Mouse (Mus musculus) layer of hippocampus, postnatal 36 days (tissue): ENCODE measurements around the gene Ubap2l. TPM values are rescaled to one million over a fixed set of nuclear protein-coding genes. Genes with fewer than 3 reads are reported as not detected.
A peak's percentile ranks its signal among the peaks of the same experiment; 100 is the strongest.

ENCODE experiments used
- DNase-seq, 2 experiments: peaks; one replicate each; pipeline ENCODE4 v3.0.0; 2022
- total RNA-seq, 2 experiments: library from RNA; stranded (reverse); gene quantifications; 2 replicates each; pipeline ENCODE4 v1.2.3; 2021

The Ubap2l gene
- 100 to 1,000 TPM; 149 to 181 TPM for total RNA-seq

DNA sequence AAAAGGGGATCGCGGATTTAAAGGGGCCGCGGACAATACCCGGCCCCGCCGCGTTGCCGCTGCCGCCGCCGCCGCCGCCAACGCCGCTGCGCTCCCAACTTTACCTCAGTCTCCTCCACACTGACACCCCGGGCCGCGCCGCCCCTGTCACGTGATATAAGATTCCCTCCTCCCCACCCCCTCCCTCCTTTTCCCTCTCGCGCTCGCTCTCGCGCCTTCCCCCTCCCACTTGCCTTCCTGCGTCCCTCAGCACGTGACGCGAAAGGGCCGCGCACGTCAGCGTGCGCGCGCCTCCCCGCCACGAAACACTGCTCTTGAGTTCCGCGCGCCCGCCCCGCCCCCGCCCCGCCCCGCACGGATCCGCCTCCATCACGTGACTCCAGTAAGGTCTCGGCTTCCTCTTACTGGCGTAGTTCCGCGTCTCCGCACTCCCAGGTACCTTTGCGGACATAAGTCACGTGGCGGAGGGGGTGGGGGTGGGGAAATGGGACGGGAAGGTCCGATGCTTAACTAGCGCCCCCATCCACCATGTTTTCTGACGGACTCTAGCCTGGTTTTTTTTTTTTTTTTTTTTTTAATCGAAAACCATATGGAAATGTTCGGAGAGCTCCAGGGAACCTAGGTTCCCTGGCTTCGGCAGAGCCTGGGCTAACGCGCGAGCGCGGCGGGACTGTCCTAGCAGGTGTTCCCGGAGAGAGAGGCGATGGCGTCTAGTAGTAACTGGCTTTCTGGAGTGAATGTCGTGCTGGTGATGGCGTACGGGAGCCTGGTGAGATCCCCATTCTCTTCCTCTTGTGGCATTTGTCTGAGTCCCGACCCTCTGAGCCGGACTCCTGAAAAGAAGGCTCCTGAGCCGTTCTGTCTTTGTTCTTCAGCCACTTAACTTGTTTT lies at the start of gene Ubap2l:
Gene Ubap2l (minus strand): TSS at position 278 of the 891 bp plus-strand sequence.
- DNase-seq, result peak; percentile 88

DNA sequence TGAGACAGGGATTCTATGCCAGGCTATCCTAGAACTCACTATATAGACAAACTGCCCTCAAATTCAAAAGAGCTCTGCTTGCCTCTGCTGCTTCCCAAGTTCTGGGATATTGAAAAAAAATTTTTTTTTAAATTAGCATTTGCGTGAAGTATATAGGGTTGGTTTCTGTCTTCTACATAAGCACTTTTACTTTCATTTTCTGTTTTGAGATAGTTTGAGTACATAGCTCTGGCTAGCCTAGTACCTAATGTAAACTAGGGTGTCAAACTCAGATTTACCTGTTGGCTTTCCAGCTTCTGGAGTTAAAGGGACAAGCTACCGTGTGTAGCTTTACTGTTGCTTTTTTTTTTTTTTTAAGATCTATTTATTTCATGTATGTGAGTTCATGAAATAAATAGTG lies 49.2 kb upstream of the Ubap2l start:
- no peak for DNase-seq

DNA sequence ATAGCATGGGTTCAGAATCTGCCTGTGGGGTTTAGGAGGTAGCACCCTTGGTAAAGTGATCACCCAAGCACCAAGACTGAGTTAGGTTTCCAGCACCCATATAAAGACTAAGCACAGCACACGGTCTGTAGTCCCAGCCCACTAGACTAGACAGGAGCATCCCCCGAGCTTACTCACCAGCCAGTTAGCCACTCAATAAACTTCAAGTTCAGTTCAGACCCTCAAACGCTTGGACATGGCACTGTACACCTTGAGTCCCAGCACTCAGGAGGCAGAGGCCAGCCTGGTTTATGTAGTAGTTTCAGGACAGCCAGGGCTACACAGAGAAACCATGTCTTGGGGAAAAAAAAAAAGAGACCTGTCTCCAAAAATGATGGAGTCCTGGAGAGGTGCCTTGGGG lies 48.6 kb upstream of the Ubap2l start:
- no peak for DNase-seq

DNA sequence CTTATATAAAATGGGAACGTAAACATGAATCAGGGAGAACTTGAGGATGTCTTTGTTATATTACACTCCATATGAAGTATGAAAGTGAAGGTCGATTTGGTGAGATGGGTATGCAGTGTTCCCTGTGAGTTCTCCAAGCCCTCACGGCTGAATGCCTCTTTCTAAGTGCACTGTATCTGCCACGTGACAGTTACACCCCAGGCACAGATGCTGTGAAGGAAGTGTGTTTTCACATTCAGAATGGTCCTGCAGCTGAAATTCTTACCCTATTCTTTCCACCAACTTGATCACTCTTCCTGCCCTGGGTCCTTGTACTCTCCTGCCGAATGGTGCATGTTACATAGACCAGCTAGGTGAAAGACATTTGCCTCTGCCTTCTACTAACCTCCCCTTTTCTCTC lies 45.5 kb upstream of the Ubap2l start:
- DNase-seq, result peak in 1 of 2 experiments; percentile 9

DNA sequence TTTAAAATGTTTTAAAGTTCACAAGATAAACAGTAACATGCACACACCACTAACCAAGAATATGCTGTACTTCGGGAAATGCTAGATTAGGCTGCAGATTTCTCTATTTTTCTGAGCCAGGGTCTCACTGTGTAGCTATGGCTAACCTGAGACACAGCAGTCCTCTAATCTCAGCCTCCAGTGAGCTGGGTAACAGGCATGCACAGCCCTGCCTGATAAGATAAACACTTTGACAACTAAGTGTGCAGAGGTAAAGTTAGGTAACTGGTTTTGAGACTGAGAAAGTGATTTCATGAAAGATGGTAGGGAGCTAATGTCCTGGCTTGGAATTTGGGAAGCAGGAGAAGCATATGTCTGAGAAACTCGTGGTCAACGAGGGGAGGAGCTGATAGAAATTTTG lies 42.0 kb upstream of the Ubap2l start:
- DNase-seq, result no peak

DNA sequence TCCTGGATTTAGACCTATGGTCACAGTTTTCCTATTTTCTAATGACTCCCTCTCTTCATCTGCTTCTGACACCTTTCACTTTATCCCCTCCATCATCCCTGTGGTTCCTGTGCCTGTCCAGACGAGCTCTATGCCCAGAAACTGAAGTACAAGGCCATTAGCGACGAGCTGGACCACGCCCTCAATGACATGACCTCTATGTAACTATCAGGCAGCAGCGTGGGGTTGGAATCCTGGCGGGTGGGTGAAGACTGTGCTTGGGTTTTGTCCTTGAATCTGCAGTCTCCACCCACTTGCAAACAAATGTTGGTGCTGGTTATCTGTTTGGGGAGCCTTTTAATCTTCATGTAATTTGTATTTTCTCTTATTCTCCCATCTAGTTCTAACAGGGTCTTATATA lies 38.5 kb upstream of the Ubap2l start:
- no peak for DNase-seq

DNA sequence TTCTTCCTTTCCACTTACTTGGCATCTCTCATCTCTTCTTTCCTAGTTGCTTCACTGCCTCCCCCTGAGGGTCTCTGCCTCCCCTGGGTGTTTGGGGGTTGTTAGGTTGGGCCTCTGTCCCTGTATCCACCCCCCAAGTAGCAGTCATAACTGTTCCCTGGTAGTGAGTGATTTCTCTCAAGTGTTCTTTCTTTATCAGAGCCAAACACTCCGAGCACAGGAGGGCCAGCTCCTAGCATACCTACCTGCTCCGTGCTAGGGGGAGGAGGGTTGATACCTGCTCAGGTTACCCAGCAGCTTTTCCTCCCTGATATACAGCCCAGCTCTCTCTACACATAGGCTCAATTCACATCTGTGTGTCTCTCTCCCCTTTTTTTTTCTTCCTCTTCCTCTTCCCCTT lies 36.2 kb upstream of the Ubap2l start:
- no peak for DNase-seq

DNA sequence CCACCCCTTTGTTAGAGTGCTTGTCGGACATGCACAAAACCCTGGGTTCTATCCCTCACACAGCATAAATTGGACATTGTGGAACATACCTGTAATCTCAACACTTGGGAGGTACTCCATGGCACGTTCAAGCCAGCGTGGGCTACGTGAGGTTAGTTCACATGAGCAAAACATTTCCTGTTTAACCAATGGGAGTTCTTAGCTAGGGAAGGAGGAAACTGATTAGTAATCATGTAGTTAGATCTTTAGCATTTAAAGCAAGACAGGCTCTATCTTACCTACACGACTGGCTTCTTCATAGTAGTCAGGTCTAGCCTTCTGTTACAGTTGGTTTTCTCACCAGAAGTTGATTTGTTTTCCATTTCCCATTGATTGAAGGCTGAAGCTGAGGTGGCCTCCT lies 33.6 kb upstream of the Ubap2l start:
- DNase-seq, result no peak

DNA sequence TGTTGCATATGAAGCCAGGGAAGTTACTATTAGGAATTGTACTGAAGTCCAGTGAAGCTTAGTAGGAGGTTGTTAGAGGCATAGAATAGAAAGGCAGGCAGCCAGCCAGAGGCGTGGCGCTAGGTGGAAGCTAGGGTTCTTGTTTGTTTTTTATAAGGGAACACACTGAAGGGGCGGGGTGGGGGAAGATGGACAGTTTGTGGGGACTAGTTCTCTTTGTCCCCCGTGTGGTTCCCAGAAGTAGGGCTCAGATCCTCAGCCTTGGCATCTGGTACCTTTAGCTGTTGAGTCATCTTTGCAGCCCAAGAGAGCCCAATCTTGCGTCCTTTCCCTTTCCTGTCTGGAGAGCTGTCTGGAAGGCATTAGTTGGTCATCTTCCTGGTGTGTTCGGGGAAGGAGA lies 32.9 kb upstream of the Ubap2l start:
- DNase-seq, result no peak

DNA sequence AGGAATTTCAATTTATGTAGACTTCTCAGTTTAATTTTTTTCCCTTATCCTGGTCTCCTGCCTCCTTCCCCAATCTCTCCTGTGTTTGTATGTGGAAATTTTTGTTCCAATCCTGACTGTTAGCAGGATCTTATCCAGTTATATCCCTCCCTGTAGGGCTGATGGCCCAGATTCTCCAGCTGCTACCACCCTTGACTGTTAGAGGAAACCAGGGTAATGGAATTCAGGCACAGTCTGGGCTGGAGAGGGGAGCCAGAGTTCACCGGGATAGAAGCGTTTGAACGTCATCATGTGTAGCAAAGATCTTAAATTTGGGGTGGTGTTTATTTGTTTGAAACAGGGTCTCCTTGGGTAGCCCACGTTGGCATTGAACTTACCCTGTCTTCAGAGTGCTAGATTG lies 32.4 kb upstream of the Ubap2l start:
- peak in 1 of 2 experiments; percentile 9 for DNase-seq

DNA sequence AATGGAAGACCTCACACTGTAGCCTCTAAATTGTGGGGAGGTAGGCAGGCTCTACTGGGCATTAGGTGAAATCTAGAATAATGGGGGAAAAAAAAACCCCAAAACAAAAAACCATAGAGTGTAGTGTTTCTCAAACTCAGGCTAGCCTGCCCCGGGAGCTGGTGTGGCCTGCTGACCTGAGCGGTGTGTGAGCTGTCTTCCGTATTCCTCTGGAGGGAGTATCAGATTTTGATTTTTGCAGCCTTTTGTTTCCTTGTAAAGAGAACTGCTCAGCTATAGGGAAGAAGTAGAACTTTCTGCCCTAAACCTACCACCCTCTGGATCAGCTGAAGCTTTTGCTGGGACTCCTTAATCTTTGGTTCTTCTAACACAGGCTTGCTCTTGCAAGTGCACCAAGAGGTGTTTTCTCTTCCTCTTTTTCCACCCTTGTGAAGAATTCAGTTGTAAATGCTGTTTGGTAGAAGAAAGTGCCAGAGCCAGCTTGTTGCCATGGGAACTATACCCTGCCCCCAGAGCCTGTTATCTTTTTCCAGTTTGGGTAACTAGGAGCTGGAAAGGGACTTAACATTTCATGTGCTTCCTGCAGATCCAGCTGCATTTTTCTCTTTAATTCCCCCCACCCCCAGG lies 31.4 kb upstream of the Ubap2l start:
- peak; percentile 48 to 56 for DNase-seq

DNA sequence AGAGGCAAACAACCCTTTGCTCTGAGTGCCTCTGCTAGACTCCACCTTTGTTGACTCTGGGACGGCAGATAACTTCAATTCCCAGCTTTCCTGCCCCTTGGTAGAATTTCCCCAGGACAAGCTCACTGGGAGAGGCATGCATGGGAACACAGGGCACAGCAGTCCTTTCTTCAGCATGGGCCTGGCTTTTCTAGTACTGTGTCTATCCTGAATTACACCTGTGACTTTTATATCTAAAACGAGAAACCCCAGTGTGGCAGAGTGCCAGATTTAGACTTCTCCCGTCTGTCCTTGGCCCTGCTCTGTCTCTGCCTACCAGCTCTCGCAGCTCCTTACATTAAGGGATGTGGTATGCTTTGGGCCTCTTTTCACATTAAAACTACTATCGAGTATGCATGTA lies 30.6 kb upstream of the Ubap2l start:
- DNase-seq, result peak in 1 of 2 experiments; percentile 10

DNA sequence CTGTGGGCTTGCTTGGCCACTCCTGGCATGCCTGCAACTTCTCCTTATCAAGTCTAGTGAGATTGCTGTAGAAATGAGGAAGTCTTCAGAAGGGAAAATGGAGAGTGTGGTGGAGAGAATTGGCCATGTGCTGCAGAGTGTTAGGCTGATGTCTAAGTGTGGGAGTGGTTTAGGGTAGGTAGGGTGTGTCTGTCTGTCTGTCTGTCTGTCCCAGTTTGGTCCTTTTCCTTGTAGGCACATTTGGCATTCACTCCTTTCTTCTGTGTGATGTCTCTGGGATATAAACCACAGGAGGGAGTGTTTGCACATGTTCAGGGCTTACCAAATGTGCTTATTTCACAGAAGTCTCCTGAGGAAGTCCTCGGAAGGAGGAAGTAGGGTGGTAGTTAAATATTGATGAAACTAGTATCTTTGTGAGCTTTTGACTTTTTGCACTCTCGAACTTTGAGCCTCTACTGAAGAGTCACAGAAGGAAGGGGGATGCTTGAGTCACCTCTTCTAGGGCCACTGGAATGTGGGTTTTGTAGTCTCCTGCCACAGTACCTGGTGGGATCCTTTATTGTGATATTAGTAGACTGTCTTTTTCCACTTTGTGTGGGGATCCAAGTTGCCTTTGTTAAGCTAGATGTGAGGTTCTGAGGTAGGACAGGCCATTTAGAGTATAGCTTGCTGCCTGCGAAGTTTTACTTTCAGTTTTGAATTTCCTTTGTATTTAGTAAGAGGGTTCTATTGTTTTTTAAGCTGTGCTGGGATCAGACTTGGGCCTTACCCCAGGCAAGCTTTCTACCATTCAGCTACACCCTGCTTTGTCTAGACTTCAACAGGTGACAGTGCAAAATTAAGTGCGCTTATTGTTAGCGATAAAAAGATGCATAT lies 29.2 kb upstream of the Ubap2l start:
- no peak for DNase-seq

DNA sequence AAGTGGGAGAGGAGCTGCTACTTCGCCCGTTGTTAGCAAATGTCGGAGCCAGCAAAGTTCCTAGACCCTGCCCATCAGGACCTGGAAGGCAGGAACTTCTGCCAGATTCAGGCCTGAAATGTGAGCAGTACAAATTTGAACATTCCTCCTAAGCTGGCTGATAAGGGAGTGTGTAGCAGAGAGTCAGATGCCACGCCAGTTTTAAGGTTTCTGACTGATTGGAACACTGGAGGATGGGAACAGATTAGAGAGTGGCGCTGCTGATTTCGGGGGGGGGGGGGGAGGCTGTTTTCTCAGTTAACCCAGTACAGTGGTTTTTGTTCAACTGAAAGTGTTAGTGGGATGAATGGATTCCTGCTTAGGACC lies 28.1 kb upstream of the Ubap2l start:
- no peak for DNase-seq

DNA sequence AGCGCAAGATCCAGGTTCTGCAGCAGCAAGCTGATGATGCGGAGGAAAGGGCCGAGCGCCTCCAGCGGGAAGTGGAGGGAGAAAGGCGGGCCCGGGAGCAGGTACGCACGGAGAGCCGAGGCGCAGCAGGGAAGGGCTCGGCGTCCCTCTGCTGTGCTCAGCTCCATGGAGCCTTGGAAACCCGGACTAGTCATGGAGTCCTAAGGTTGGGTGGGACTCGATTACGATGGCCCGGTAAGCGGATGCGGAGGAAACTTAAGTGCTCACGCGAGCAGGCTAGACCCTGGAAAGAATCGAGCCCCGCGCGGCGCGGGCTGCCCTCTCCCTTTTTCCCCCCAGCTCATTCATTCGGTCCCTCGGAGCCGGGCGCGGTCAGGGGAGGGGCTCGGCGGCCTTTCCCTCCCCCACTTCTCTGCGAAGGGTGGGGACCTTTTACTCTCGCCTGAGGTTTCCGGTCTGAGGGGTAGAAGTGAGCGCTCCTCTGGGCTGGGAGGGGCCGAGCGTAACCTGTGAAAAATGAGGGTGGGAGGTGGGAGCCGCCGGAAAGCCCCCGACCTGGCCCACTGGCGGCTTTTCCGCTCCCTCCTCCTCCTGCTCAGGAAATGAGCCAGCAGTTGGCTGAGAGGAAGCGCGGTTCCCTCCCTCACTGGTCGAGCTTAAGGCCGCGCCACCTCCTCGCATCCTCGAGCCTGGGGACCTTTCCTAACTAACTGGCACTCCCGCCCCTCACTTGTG lies 27.5 kb upstream of the Ubap2l start:
- peak; percentile 58 to 64 for DNase-seq

DNA sequence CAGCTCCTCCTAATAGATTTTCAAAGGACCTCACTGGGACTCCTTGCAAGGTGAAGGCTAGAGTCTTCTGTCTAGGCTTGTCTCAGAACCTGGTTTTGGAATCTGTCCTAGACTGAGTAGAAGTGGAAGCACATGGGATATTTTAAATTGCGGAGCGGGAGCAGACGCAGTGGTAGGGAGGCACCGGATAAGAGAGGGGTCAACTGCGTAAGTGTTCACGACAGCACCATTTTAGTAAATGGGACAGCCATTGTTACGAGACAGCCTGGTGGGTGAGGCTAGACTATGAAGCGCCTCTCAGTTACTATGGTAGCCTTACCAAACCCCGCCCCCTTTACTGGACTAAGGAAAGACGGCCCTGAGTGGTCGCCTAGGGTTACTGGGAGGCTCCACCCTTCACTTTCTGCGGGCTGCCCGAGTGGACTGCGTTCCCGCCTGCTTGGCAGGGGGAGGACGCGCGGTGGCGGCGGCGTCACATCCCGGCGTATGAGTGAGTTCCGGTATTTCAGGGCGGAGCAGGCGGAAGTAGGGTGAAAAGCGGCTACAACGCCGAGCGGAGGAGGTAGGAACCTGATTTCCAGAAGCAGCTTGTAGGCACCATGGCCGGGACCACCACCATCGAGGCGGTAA lies 26.8 kb upstream of the Ubap2l start:
- DNase-seq, result peak; percentile 92 to 94

DNA sequence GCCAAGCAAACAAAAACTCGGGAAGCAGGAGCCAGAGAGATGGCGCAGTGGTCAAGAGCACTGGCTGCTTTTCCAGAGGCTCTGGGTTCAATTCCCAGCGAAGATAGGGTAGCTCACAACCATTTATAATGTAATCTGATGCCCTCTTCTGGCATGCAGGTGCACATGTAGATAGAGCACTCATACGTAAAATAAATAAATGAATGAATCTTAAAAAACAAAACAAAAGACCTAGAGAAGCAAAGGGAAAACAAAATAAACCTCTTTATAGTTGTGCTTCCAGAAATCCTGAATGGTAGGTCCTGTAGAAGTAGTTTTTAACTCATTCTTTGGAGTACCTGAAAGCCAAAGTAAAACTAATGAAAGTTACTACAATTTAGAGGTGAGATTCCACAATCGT lies 25.8 kb upstream of the Ubap2l start:
- DNase-seq, result no peak

DNA sequence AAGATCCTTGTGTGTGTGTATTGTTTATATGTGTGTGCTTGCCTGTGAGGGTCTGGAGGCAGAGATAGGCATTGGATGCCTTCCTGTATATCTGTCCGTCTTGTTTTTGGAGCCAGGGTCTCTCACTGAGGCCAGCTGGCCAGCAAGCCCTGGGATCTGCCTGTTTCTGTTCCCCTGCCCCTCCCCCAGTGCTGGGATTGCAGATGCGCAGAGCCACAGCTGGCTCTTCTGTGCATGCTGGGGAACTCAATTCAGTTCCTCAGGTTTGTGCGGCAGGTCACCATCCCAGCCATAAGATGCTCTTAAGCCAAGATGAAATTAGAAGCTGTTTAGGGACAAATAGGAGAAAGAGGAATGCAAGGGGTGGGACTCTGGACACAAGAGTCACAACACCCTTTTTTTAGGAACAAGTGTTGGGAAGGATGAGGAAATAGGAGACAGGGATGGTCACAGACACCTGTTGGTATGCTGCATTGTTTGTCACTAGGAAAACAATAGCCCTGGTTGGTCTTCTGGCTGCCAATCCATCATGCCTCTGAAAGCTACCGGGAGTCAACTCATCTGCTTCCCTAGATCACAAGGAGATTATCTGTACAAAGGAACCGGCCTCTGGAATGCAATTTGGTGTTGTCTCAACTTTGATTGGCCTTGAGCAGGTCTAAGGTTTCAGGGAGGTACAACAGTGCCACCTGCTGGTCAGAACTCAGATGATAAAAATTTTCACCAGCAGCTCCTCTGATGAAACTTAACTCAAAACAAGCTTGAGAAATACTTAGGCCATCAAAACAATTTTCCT lies 24.7 kb upstream of the Ubap2l start:
- peak; percentile 64 to 77 for DNase-seq

DNA sequence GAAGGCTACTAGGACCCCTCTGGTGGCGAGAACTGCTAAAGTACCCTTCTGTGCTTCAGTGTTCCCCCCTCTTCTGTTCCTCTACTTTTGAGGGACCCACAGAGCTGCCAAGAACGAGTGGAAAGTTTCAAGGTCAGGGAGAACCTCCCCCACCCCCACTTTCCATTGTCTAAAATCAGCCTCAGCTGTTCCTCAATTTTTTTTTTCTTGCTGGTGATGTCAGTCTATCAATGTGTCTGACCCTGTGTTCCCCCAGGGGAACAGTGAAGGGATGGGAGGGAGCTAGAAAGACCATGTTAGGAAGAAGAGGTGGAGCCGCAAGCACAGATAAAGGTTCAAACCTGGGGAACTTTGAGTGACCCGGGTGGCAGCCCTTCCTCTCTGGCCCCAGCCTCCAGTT lies 19.9 kb upstream of the Ubap2l start, which contains the start of gene Tpm3:
Gene Tpm3 (plus strand): TSS at position 356 of the 400 bp plus-strand sequence.
- no peak for DNase-seq

DNA sequence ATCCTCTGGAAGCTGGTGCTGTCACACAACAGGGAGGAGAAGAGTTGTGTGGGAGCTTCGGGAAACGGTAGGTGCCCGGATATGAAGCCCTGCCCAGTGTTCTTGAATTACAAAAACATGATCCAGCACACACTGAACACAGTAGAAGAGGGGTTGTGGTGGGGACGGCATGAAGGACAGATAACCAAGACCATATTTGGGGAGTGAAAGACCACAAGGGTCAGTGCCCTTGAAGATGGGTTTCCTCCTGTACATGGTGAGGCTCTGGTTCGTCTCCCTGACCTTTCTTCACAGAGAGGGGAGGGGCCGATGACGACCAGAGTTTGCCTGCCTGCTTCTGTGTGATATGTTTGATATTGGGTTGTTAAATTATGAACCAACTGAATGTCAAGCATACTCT lies 17.3 kb upstream of the Ubap2l start:
- DNase-seq, result no peak

DNA sequence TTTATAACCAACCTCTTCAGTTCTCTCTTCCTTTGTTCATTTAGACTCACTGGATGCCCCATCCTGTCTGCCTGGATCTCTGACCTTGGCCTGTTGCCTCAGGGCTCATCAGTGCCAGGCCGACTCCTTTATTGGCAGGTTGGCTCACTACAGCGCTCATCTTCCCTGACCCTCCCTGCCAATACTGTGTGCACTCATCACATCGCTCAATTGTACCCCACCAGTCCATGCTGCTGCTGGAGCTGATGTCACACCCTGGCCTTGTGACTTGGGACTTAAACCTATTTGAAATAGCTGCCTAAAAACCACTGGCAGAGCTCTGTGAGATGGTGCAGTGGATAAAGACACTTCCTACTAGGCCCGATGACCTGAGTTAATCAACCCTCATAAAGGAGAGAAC lies 15.4 kb upstream of the Ubap2l start:
- DNase-seq, result no peak
